Comparison of ENCODE assay signal across 23 mouse cellular contexts in the genomic region with DNA sequence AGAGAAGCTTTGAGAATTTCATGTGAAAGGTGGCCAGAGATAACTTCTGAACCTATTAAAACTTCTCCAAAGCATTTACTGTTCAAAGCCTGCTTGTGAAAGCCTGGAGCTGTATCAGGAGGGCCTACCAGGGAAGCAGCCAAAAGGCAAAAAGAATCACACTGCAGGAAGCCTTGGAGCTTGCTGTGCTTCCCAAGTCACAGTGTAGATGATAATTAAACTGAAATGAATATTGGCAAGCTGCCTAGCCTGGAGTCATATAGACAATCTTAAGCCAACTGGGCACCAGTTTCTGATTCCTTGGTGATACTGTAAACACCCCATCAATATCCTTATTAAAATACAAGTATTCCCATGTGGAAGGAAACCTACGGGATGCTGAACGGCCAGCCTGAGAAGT.
DNase-seq lines count a peak whose midpoint lies in the region; ATAC-seq lines count a peak whose summit lies in the region.
"Had no signal": no experiment of that assay in that cellular context is flagged by ENCODE, and none has a peak within 500 bp of the region (broad histone marks: within the 10 kb centered on the region; RNA-seq: fewer than 3 reads in every experiment).

No protein-coding gene starts in this region.

- no peaks in the 10 kb centered on the region for H3K9me3 ChIP-seq in forebrain, embryonic 15.5 days
- H3K9me3 ChIP-seq in forebrain, embryonic 12.5 days, result no peaks in the 10 kb centered on the region
- H3K9me3 ChIP-seq in midbrain, embryonic 14.5 days (ENCODE audit: control insufficient read depth, low read length), result no peaks in the 10 kb centered on the region
- no peaks in the 10 kb centered on the region for H3K9me3 ChIP-seq in midbrain, embryonic 15.5 days
- H3K9me3 ChIP-seq: hindbrain, embryonic 13.5 days; intestine, embryonic 15.5 days; limb, embryonic 13.5 days; liver, embryonic 12.5 days; neural tube, embryonic 15.5 days; stomach, embryonic 15.5 days had no signal

- ATAC-seq in forebrain, embryonic 15.5 days (replicated peaks), result peak; percentile 74
- ATAC-seq in forebrain, embryonic 12.5 days (ENCODE audit: low FRiP score), result no peak
- no peak for ATAC-seq in midbrain, embryonic 14.5 days (ENCODE audit: low FRiP score, low TSS enrichment)
- ATAC-seq in midbrain, embryonic 15.5 days (replicated peaks), result no peak
- ATAC-seq: intestine, embryonic 15.5 days; liver, embryonic 12.5 days had no signal

- no peak overlapping the region for H3K27ac ChIP-seq in forebrain, embryonic 15.5 days (replicated peaks)
- no peak overlapping the region for H3K27ac ChIP-seq in forebrain, embryonic 12.5 days
- H3K27ac ChIP-seq in midbrain, embryonic 14.5 days (replicated peaks; ENCODE audit: low read depth, low read length), result no peak overlapping the region
- no peak overlapping the region for H3K27ac ChIP-seq in midbrain, embryonic 15.5 days
- H3K27ac ChIP-seq: hindbrain, embryonic 13.5 days; intestine, embryonic 15.5 days; layer of hippocampus, adult 2 months; limb, embryonic 13.5 days; liver, embryonic 12.5 days; neural tube, embryonic 15.5 days; stomach, embryonic 15.5 days had no signal

- no peaks in the 10 kb centered on the region for H3K27me3 ChIP-seq in forebrain, embryonic 15.5 days
- H3K27me3 ChIP-seq in forebrain, embryonic 12.5 days, result no peaks in the 10 kb centered on the region
- no peaks in the 10 kb centered on the region for H3K27me3 ChIP-seq in midbrain, embryonic 14.5 days (ENCODE audit: control insufficient read depth, insufficient read depth, low read length)
- H3K27me3 ChIP-seq in midbrain, embryonic 15.5 days (replicated peaks), result no peaks in the 10 kb centered on the region
- H3K27me3 ChIP-seq: hindbrain, embryonic 13.5 days; intestine, embryonic 15.5 days; limb, embryonic 13.5 days; liver, embryonic 12.5 days; neural tube, embryonic 15.5 days; stomach, embryonic 15.5 days had no signal

- peak; percentile 3 for DNase-seq in cerebellum, adult 11-12 months
- DNase-seq in cerebellum, adult 8-10 months, result no peak
- peak; percentile 23 for DNase-seq in midbrain, embryonic 14.5 days
- DNase-seq in cerebellum, postnatal 25 days, result peak; percentile 26 to 32
- no peak for DNase-seq in ovary, postnatal 10 days (ENCODE audit: low spot score)
- DNase-seq: adrenal gland, postnatal 10 days; gastrocnemius, postnatal 10 days; kidney, adult 8-10 months; kidney, postnatal 14 days; layer of hippocampus, postnatal 36 days; lung, adult 18-20 months; thymus, postnatal 25 days had no signal

- 32% methylated on average over 2 of the region's 2 CpGs for WGBS in forebrain, embryonic 15.5 days
- WGBS in forebrain, embryonic 12.5 days, result 75% methylated on average over 2 of the region's 2 CpGs
- WGBS in midbrain, embryonic 14.5 days, result 63% methylated on average over 2 of the region's 2 CpGs
- WGBS in midbrain, embryonic 15.5 days, result 60% methylated on average over 2 of the region's 2 CpGs

- H3K4me2 ChIP-seq in forebrain, embryonic 15.5 days (replicated peaks), result no peak overlapping the region
- no peak overlapping the region for H3K4me2 ChIP-seq in forebrain, embryonic 12.5 days
- no peak overlapping the region for H3K4me2 ChIP-seq in midbrain, embryonic 14.5 days (ENCODE audit: low read length)
- H3K4me2 ChIP-seq in midbrain, embryonic 15.5 days, result no peak overlapping the region
- H3K4me2 ChIP-seq: heart, embryonic 11.5 days; hindbrain, embryonic 13.5 days; intestine, embryonic 15.5 days; limb, embryonic 13.5 days; liver, embryonic 12.5 days; neural tube, embryonic 15.5 days; stomach, embryonic 15.5 days had no signal

- H3K36me3 ChIP-seq in forebrain, embryonic 15.5 days, result no peaks in the 10 kb centered on the region
- H3K36me3 ChIP-seq in forebrain, embryonic 12.5 days (replicated peaks), result no peaks in the 10 kb centered on the region
- H3K36me3 ChIP-seq in midbrain, embryonic 14.5 days (ENCODE audit: control insufficient read depth, insufficient read depth, low read length), result no peaks in the 10 kb centered on the region
- no peaks in the 10 kb centered on the region for H3K36me3 ChIP-seq in midbrain, embryonic 15.5 days (replicated peaks)
- H3K36me3 ChIP-seq: hindbrain, embryonic 13.5 days; intestine, embryonic 15.5 days; limb, embryonic 13.5 days; liver, embryonic 12.5 days; neural tube, embryonic 15.5 days; stomach, embryonic 15.5 days had no signal

- H3K9ac ChIP-seq in forebrain, embryonic 15.5 days (replicated peaks), result no peak overlapping the region
- no peak overlapping the region for H3K9ac ChIP-seq in forebrain, embryonic 12.5 days
- H3K9ac ChIP-seq in midbrain, embryonic 14.5 days (replicated peaks; ENCODE audit: low read length), result no peak overlapping the region
- no peak overlapping the region for H3K9ac ChIP-seq in midbrain, embryonic 15.5 days
- H3K9ac ChIP-seq: hindbrain, embryonic 13.5 days; intestine, embryonic 15.5 days; limb, embryonic 13.5 days; liver, embryonic 12.5 days; neural tube, embryonic 15.5 days; stomach, embryonic 15.5 days had no signal

- no peak overlapping the region for H3K4me3 ChIP-seq in forebrain, embryonic 15.5 days
- no peak overlapping the region for H3K4me3 ChIP-seq in forebrain, embryonic 12.5 days (replicated peaks)
- no peak overlapping the region for H3K4me3 ChIP-seq in midbrain, embryonic 14.5 days (replicated peaks; ENCODE audit: low read depth, low read length)
- H3K4me3 ChIP-seq in midbrain, embryonic 15.5 days, result no peak overlapping the region
- H3K4me3 ChIP-seq: hindbrain, embryonic 13.5 days; intestine, embryonic 15.5 days; layer of hippocampus, adult 2 months; limb, embryonic 13.5 days; liver, embryonic 12.5 days; neural tube, embryonic 15.5 days; stomach, embryonic 15.5 days had no signal

- H3K4me1 ChIP-seq in forebrain, embryonic 15.5 days, result no peaks in the 10 kb centered on the region
- H3K4me1 ChIP-seq in forebrain, embryonic 12.5 days, result no peaks in the 10 kb centered on the region
- H3K4me1 ChIP-seq in midbrain, embryonic 14.5 days (ENCODE audit: control insufficient read depth, insufficient read depth, low read length), result no peaks in the 10 kb centered on the region
- H3K4me1 ChIP-seq in midbrain, embryonic 15.5 days, result no peaks in the 10 kb centered on the region
- H3K4me1 ChIP-seq: hindbrain, embryonic 13.5 days; intestine, embryonic 15.5 days; limb, embryonic 13.5 days; liver, embryonic 12.5 days; neural tube, embryonic 15.5 days; stomach, embryonic 15.5 days had no signal

Comparison
In these comparisons a context has a peak if more than half of its experiments do, and no peak if none do; other contexts are left out.
1. DNase-seq: peak in cerebellum, adult 11-12 months (single experiment), midbrain, embryonic 14.5 days (single experiment) and cerebellum, postnatal 25 days (2 of 2); none in cerebellum, adult 8-10 months (single experiment) and ovary, postnatal 10 days (single experiment).